Mouse (Mus musculus) forebrain, postnatal 0 days (tissue): ENCODE measurements around the gene Dab1. TPM values are rescaled to one million over a fixed set of nuclear protein-coding genes. Genes with fewer than 3 reads are reported as not detected.

ENCODE experiments used
- ATAC-seq: fragments of 200-750 bp; cut with Nextera tagmentation; 2 replicates; pipeline ENCODE4 v1.8.0; 2017; ENCODE audit warnings: mild to moderate bottlenecking, moderate library complexity
- DNase-seq: peaks from one replicate; pipeline ENCODE4 v3.0.0-alpha.2; 2015
- H3K27ac ChIP-seq: fragments of 300-500 bp; sonication (generic); 2 replicates; pipeline ENCODE4 v1.5.1; 2014; ENCODE audit warnings: low read depth, mild to moderate bottlenecking, antibody characterized with exemption, low read length, moderate library complexity, mixed read lengths
- H3K27me3 ChIP-seq: fragments of 300-500 bp; sonication (generic); 2 replicates; pipeline ENCODE4 v1.6.1; 2014; ENCODE audit warnings: mild to moderate bottlenecking, low read length, mixed read lengths; ENCODE audit not compliant: insufficient read depth
- H3K36me3 ChIP-seq: fragments of 300-500 bp; sonication (generic); 2 replicates; pipeline ENCODE4 v1.6.1; 2014; ENCODE audit warnings: mild to moderate bottlenecking, moderate library complexity; ENCODE audit not compliant: insufficient read depth
- H3K4me1 ChIP-seq: fragments of 300-500 bp; sonication (generic); 2 replicates; pipeline ENCODE4 v1.6.1; 2014; ENCODE audit warnings: antibody characterized with exemption; ENCODE audit not compliant: insufficient read depth
- H3K4me2 ChIP-seq: fragments of 300-500 bp; sonication (generic); 2 replicates; pipeline ENCODE4 v1.6.1; 2014; ENCODE audit warnings: low read depth, mild to moderate bottlenecking, moderate library complexity
- H3K4me3 ChIP-seq: fragments of 300-500 bp; sonication (generic); 2 replicates; pipeline ENCODE4 v1.5.1; 2014; ENCODE audit warnings: low read depth, low read length, mixed read lengths
- H3K9ac ChIP-seq: fragments of 300-500 bp; sonication (generic); 2 replicates; pipeline ENCODE4 v1.6.1; 2014; ENCODE audit warnings: mild to moderate bottlenecking
- H3K9me3 ChIP-seq: fragments of 300-500 bp; sonication (generic); 2 replicates; pipeline ENCODE4 v1.6.1; 2016; ENCODE audit warnings: low read length
- CTCF ChIP-seq: sonication (generic); IDR thresholded peaks from 2 replicates; pipeline ENCODE4 v1.5.1; 2016; ENCODE audit warnings: antibody characterized with exemption, control low read depth, low read depth
- WGBS: fragments of 180-500 bp; shearing (Covaris S2); extraction: QIAGEN DNeasy Blood & Tissue Kit; methylation state at CpG from one replicate; pipeline ENCODE4 v1.1.7; 2014; 5-methylcytosine and 5-hydroxymethylcytosine counted together
- polyA plus RNA-seq: library from polyadenylated mRNA; unstranded; fragments of >200 nt; fragmentation: Nextera tagmentation; extraction: Ambion mirVana; gene quantifications from 2 replicates; pipeline ENCODE4 v1.2.1, GENCODE M21; 2015
- total RNA-seq: library from RNA; depleted of rRNA; stranded (reverse); fragments of >200 nt; gene quantifications from 2 replicates; pipeline ENCODE4 v1.2.3, GENCODE M21; 2014

Dab1 gene
- total and polyA plus RNA-seq, 2 experiments from 2014 or later = 64.8 to 141 TPM

DNA sequence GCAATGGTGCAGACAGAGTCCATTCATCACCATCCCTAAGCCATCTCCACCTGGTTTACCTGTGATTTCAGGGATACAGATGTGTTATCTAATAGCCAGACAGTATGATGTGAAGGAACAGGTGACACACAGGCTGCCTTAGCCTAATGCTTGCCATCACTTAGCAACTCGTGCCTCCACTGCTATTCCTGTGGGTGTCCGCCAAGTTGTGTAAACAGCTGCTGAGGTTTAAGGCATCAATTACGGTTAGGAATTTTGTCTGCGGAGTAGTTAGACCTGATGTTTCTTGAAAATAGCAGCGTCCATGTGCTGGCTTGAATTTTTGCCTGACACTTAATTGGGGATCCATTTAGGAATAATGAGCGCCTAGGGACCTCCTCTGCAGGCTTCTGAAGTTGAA lies 487.1 kb downstream of the Dab1 start:
- no peak for TF ChIP-seq CTCF
- Histone ChIP-seq H3K36me3 (no peaks in the 10 kb centered on the region), H3K27ac (no peak overlapping the region), H3K9me3 (no peaks in the 10 kb centered on the region), H3K27me3 (no peaks in the 10 kb centered on the region), H3K4me1 (no peaks in the 10 kb centered on the region), H3K9ac (no peak overlapping the region), H3K4me2 (no peak overlapping the region), H3K4me3 (no peak overlapping the region)
- DNase-seq = no peak
- WGBS = 60% methylated on average over 6 of the region's 6 CpGs
- no peak for ATAC-seq

DNA sequence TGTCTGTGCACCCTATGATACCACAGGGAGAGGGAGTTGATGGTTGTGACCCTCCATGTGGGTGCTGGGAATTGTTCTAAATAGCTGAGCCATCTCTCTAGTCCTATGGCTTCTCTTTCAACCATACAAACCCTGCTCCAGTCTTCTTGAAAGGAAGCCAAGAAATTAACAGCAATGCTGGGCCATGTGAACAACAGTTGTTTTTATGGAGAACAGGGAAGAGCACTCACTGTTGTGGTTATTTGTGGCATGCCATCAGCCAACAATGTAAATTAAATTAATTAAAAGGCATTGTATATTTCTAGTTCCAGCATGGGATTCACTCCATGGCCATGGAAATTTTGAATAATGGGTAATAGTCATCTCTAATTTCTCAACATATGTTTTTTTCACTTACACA lies 492.5 kb downstream of the Dab1 start:
- H3K4me3 ChIP-seq = no peak overlapping the region
- H3K9me3 ChIP-seq = no peaks in the 10 kb centered on the region
- H3K4me1 ChIP-seq = 0 out of 2 replicates have a peak, but pooled peaks cover 4% of the 10 kb centered on the region
- no peaks in the 10 kb centered on the region for H3K27me3 ChIP-seq
- DNase-seq = no peak
- H3K9ac ChIP-seq = no peak overlapping the region
- no peak overlapping the region for H3K4me2 ChIP-seq
- no peak overlapping the region for H3K27ac ChIP-seq
- H3K36me3 ChIP-seq = no peaks in the 10 kb centered on the region
- ATAC-seq = no peak
- no peak for TF ChIP-seq CTCF

DNA sequence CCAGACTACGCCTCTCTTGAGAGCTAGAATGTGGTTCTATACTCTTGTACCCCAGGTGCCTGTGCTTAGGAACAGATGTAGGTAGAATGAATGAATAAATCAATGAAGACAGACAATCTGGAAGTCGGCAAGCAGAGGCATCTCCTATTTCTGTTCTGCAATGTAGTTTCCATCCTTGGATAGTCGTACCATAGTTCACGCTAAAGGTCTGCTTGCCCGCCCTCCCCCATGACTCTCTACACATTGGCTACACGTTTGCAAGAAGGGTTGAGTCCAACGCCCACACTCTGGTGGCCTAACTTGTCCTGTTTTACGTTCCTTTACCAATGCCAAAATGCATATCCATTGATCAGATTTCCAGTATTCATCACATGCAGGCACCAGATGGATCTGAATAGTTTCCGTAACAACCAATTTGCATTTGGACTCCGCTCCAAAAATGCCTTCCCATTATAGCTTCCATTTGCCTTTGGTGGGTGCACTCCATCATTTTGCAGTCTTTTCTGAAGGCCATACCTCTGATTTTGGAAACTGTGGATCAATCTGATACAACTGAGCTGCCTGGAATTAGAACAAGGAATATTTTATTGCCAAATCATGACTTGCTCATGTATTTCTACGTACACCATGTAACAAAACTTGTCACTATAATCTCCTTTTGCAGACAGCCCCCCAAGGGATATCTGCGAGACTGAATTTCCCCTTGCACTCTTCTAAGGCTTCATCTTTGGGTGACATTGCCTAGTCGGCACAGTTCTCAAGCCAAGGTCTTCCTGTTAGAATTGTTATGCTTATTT lies 494.2 kb downstream of the Dab1 start:
- DNase-seq (peak; percentile 84), ATAC-seq (peak; percentile 80)
- no peaks in the 10 kb centered on the region for H3K27me3 ChIP-seq
- 45% methylated on average over 13 of the region's 13 CpGs for WGBS
- no peak for TF ChIP-seq CTCF
- H3K4me1 ChIP-seq = 0 out of 2 replicates have a peak, but pooled peaks cover 4% of the 10 kb centered on the region
- no peaks in the 10 kb centered on the region for H3K9me3 ChIP-seq
- no peak overlapping the region for H3K9ac ChIP-seq
- H3K36me3 ChIP-seq = no peaks in the 10 kb centered on the region
- no peak overlapping the region for H3K4me2 ChIP-seq
- H3K4me3 ChIP-seq = no peak overlapping the region
- peak overlapping the region; percentile 77 for H3K27ac ChIP-seq

DNA sequence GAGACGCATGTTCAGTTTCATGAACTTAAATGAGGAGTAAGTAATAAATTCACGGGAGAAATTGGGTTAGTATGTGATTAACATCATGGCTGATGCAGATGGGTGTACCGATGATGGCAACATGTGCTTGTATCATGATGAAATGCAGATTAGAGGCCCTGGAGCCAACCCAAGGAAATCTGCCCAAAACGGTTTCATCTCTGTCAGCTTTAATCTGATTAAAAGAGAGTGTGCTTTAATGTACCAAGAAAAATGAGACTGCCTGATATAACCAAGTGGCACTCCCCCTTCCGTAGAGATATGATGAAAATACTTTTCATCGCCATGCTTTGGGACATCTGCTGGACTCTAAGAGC lies 494.8 kb downstream of the Dab1 start:
- 58% methylated on average over 6 of the region's 6 CpGs for WGBS
- TF ChIP-seq CTCF = no peak
- Histone ChIP-seq H3K4me1 (0 out of 2 replicates have a peak, but pooled peaks cover 4% of the 10 kb centered on the region), H3K4me3 (no peak overlapping the region), H3K36me3 (no peaks in the 10 kb centered on the region), H3K27me3 (no peaks in the 10 kb centered on the region), H3K9me3 (no peaks in the 10 kb centered on the region), H3K4me2 (no peak overlapping the region), H3K9ac (no peak overlapping the region), H3K27ac (peak overlapping the region; percentile 77)
- peak; percentile 71 for ATAC-seq
- no peak for DNase-seq

DNA sequence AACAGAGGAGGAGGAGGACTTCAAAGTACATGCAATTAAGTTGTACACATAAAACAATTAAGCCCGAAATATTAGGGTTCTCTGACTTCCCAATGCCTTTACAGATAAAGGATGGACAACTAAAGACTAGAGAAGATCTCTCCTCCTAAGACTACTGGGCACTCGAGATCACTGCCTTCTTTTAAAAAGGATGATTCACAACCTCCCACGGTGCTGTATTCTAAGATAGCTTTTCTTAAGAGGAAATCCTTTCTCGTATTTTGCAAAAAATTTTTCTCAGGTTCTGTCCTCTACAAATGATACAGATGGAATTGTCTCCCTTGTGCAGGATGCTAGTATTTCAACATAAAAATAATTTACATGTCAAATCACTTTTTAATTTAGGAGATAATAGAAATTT lies 500.9 kb downstream of the Dab1 start:
- ATAC-seq (no peak), DNase-seq (no peak)
- H3K27ac ChIP-seq = no peak overlapping the region
- no peaks in the 10 kb centered on the region for H3K4me1 ChIP-seq
- H3K4me3 ChIP-seq = no peak overlapping the region
- no peaks in the 10 kb centered on the region for H3K27me3 ChIP-seq
- no peak overlapping the region for H3K4me2 ChIP-seq
- no peak for TF ChIP-seq CTCF
- H3K36me3 ChIP-seq = no peaks in the 10 kb centered on the region
- H3K9ac ChIP-seq = no peak overlapping the region
- 81% methylated on average over 4 of the region's 4 CpGs for WGBS
- no peaks in the 10 kb centered on the region for H3K9me3 ChIP-seq

DNA sequence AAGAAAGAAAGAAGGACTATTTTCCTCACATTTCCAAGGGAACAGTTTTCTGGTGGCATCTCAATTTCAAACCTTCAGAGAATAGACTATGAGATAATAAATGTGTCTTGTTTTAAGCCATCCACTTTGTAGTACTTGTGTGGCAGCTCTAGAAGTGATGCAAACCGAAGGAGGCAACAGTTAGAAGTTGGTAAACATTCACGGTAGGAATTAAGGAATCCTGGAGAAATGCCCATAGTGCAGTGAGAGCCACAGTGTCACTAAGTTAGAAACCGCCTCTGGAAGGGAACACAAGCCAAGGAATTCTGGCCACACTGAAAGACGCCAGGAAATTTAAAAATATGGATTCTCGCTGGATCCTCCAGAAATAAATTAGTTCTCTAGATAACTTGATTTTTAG lies 502.8 kb downstream of the Dab1 start:
- 77% methylated on average over 5 of the region's 5 CpGs for WGBS
- Histone ChIP-seq H3K4me3 (no peak overlapping the region), H3K4me2 (no peak overlapping the region), H3K4me1 (no peaks in the 10 kb centered on the region), H3K27me3 (no peaks in the 10 kb centered on the region), H3K27ac (no peak overlapping the region), H3K9me3 (no peaks in the 10 kb centered on the region), H3K36me3 (no peaks in the 10 kb centered on the region), H3K9ac (no peak overlapping the region)
- no peak for ATAC-seq
- DNase-seq = no peak
- no peak for TF ChIP-seq CTCF

DNA sequence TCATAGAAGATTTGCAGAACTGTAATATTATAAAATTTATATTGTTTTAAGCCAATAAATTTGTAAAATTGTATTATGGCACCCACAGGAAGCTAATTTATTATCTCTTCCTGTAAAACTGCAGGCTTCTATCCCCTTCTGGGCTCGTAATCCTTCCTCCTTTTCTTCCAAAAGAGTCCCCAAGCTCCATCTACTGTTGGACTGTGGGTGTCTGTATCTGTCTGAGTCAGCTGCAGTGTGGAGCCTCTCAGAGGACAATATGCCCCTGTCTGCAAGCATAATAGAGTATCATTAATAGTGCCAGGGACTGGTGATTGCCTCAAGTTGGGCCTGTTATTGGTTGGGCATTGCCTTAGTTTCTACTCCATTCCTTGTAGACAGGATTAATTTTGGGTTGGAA lies 503.2 kb downstream of the Dab1 start:
- Histone ChIP-seq H3K4me3 (no peak overlapping the region), H3K36me3 (no peaks in the 10 kb centered on the region), H3K27me3 (no peaks in the 10 kb centered on the region), H3K4me2 (no peak overlapping the region), H3K27ac (no peak overlapping the region), H3K9me3 (no peaks in the 10 kb centered on the region), H3K9ac (no peak overlapping the region), H3K4me1 (no peaks in the 10 kb centered on the region)
- 77% methylated on average over 1 of the region's 1 CpGs for WGBS
- no peak for TF ChIP-seq CTCF
- ATAC-seq (no peak), DNase-seq (no peak)
